Comparison of ENCODE assay signal across 32 mouse cellular contexts in genomic region chr11:44812193-44812746, GRCm38 (mm10).
DNase-seq lines count a peak whose midpoint lies in the region; ATAC-seq and TF ChIP-seq lines count a peak whose summit lies in the region.
"Had no signal": no experiment of that assay in that cellular context is flagged by ENCODE, and none has a peak within 500 bp of the region (broad histone marks: within the 10 kb centered on the region; RNA-seq: fewer than 3 reads in every experiment).

No protein-coding gene starts in this region.

- H3K27me3 ChIP-seq in hindbrain, embryonic 16.5 days (replicated peaks; ENCODE audit: control insufficient read depth, insufficient read depth, low read length) = no peaks in the 10 kb centered on the region
- no peaks in the 10 kb centered on the region for H3K27me3 ChIP-seq in hindbrain, embryonic 12.5 days
- no peaks in the 10 kb centered on the region for H3K27me3 ChIP-seq in hindbrain, postnatal 0 days (ENCODE audit: insufficient read depth, low read length)
- H3K27me3 ChIP-seq: heart, embryonic 13.5 days; hindbrain, embryonic 15.5 days; intestine, embryonic 15.5 days; liver, embryonic 12.5 days had no signal

- DNase-seq in Muller cell, postnatal 12 days (ENCODE audit: inconsistent ontology term) = peak; percentile 14
- DNase-seq in adipocyte (ENCODE audit: low spot score) = peak; percentile 46
- DNase-seq in hindbrain, postnatal 0 days (ENCODE audit: low spot score) = no peak
- DNase-seq in cerebellum, postnatal 14 days = no peak
- DNase-seq in kidney, adult 18-20 months = no peak
- DNase-seq: adrenal gland, adult 8-10 months; cerebellum, adult 18-20 months; gastrocnemius, postnatal 25 days; heart, adult 18-20 months; heart, postnatal 10 days; kidney, adult 8-10 months; kidney, postnatal 10 days; layer of hippocampus, postnatal 36 days; left cerebral cortex, postnatal 4 days; liver, postnatal 0 days; midbrain, embryonic 14.5 days; right cerebral cortex, adult 18-20 months; right cerebral cortex, postnatal 4 days; thymus, adult 18-20 months; thymus, postnatal 25 days had no signal

- peak; percentile 23 for TF ChIP-seq CTCF in hindbrain, postnatal 0 days (IDR thresholded peaks at IDR 0.05; ENCODE audit: low read depth)

- H3K9ac ChIP-seq in hindbrain, embryonic 16.5 days (ENCODE audit: low read depth, low read length) = no peak overlapping the region
- H3K9ac ChIP-seq in hindbrain, embryonic 12.5 days = no peak overlapping the region
- no peak overlapping the region for H3K9ac ChIP-seq in hindbrain, postnatal 0 days (replicated peaks; ENCODE audit: low read length)
- H3K9ac ChIP-seq: forebrain, embryonic 15.5 days; heart, embryonic 13.5 days; hindbrain, embryonic 15.5 days; intestine, embryonic 15.5 days; liver, embryonic 12.5 days; liver, postnatal 0 days had no signal

- H3K9me3 ChIP-seq in hindbrain, embryonic 16.5 days (ENCODE audit: control insufficient read depth, low read length) = no peaks in the 10 kb centered on the region
- no peaks in the 10 kb centered on the region for H3K9me3 ChIP-seq in hindbrain, embryonic 12.5 days (replicated peaks)
- no peaks in the 10 kb centered on the region for H3K9me3 ChIP-seq in hindbrain, postnatal 0 days (ENCODE audit: low read length)
- H3K9me3 ChIP-seq: forebrain, embryonic 10.5 days; forebrain, embryonic 15.5 days; G1E; heart, embryonic 13.5 days; hindbrain, embryonic 15.5 days; intestine, embryonic 15.5 days; liver, embryonic 12.5 days had no signal

- no peak overlapping the region for H3K4me3 ChIP-seq in hindbrain, embryonic 16.5 days (ENCODE audit: low read length)
- H3K4me3 ChIP-seq in hindbrain, embryonic 12.5 days = no peak overlapping the region
- no peak overlapping the region for H3K4me3 ChIP-seq in hindbrain, postnatal 0 days (ENCODE audit: low read length)
- H3K4me3 ChIP-seq: forebrain, embryonic 10.5 days; forebrain, embryonic 15.5 days; heart, embryonic 13.5 days; hindbrain, embryonic 15.5 days; intestine, embryonic 15.5 days; liver, embryonic 12.5 days had no signal

- H3K4me2 ChIP-seq in hindbrain, embryonic 16.5 days (ENCODE audit: low read length) = no peak overlapping the region
- H3K4me2 ChIP-seq in hindbrain, embryonic 12.5 days (replicated peaks) = no peak overlapping the region
- no peak overlapping the region for H3K4me2 ChIP-seq in hindbrain, postnatal 0 days (ENCODE audit: low read depth, low read length)
- H3K4me2 ChIP-seq: forebrain, embryonic 15.5 days; heart, embryonic 13.5 days; hindbrain, embryonic 15.5 days; intestine, embryonic 15.5 days; liver, embryonic 12.5 days had no signal

- peaks cover 5% of the 10 kb centered on the region for H3K4me1 ChIP-seq in hindbrain, embryonic 16.5 days (ENCODE audit: control insufficient read depth, insufficient read depth, low read depth, low read length)
- H3K4me1 ChIP-seq in hindbrain, embryonic 12.5 days = 0 out of 2 replicates have a peak, but pooled peaks cover 9% of the 10 kb centered on the region
- H3K4me1 ChIP-seq in hindbrain, postnatal 0 days (ENCODE audit: insufficient read depth, low read length) = peaks cover 5% of the 10 kb centered on the region; the same call in 1 of the 2 replicates
- H3K4me1 ChIP-seq: forebrain, embryonic 15.5 days; heart, embryonic 13.5 days; intestine, embryonic 15.5 days; liver, embryonic 12.5 days had no signal

- no peaks in the 10 kb centered on the region for H3K36me3 ChIP-seq in hindbrain, embryonic 16.5 days (ENCODE audit: control insufficient read depth, insufficient read depth, low read length)
- H3K36me3 ChIP-seq in hindbrain, embryonic 12.5 days = no peaks in the 10 kb centered on the region
- no peaks in the 10 kb centered on the region for H3K36me3 ChIP-seq in hindbrain, postnatal 0 days (ENCODE audit: insufficient read depth, low read length)
- H3K36me3 ChIP-seq: forebrain, embryonic 10.5 days; forebrain, embryonic 15.5 days; G1E; heart, embryonic 13.5 days; hindbrain, embryonic 15.5 days; intestine, embryonic 15.5 days; liver, embryonic 12.5 days had no signal

- ATAC-seq in hindbrain, embryonic 16.5 days = peak; percentile 25; the same call in 1 of the 2 replicates
- ATAC-seq in hindbrain, embryonic 12.5 days (ENCODE audit: low FRiP score) = no peak
- peak; percentile 27; the same call in 1 of the 2 replicates for ATAC-seq in hindbrain, postnatal 0 days
- ATAC-seq: forebrain, embryonic 15.5 days; intestine, embryonic 15.5 days; liver, embryonic 12.5 days; liver, postnatal 0 days; lung, postnatal 0 days had no signal

- 88% methylated on average over 5 of the region's 5 CpGs for WGBS in hindbrain, embryonic 16.5 days
- WGBS in hindbrain, embryonic 12.5 days = 88% methylated on average over 5 of the region's 5 CpGs
- WGBS in hindbrain, postnatal 0 days = 86% methylated on average over 5 of the region's 5 CpGs

- H3K27ac ChIP-seq in hindbrain, embryonic 16.5 days (ENCODE audit: low read depth, low read length) = no peak overlapping the region
- no peak overlapping the region for H3K27ac ChIP-seq in hindbrain, embryonic 12.5 days
- no peak overlapping the region for H3K27ac ChIP-seq in hindbrain, postnatal 0 days
- H3K27ac ChIP-seq: forebrain, embryonic 10.5 days; forebrain, embryonic 15.5 days; heart, embryonic 13.5 days; hindbrain, embryonic 15.5 days; intestine, embryonic 15.5 days; liver, embryonic 12.5 days; macrophage; stomach, postnatal 0 days had no signal

Comparison
In these comparisons a context has a peak if more than half of its experiments do, and no peak if none do; other contexts are left out.
1. DNase-seq: peak in Muller cell, postnatal 12 days (single experiment) and adipocyte (single experiment); none in hindbrain, postnatal 0 days (single experiment), cerebellum, postnatal 14 days (0 of 2) and kidney, adult 18-20 months (single experiment).